Mouse (Mus musculus) retina, adult 2 months (tissue): Measurements from ENCODE around the gene Rflna.

Experiments used
- DNase-seq: peaks from one replicate; pipeline ENCODE4 v3.0.0-alpha.2; 2012; ENCODE audit warnings: low read depth, low spot score

Gene Rflna

GRCm38 (mm10) chr5:125002969-125003872 lies at the start of gene Rflna:
Rflna (plus strand) TSS chr5:125003221.
- DNase-seq, result no peak

- no peak for DNase-seq
These were observed 48.4 kb upstream of the Rflna start for GRCm38 (mm10) chr5:124954404-124955305.

GRCm38 (mm10) chr5:124957491-124957890 lies 45.5 kb upstream of the Rflna start:
- no peak for DNase-seq

- no peak for DNase-seq
These were observed 43.9 kb upstream of the Rflna start for GRCm38 (mm10) chr5:124959099-124959498.

- DNase-seq, result peak; percentile 60
These were observed 42.7 kb upstream of the Rflna start for GRCm38 (mm10) chr5:124960131-124960901.

- DNase-seq, result no peak
These were observed 41.6 kb upstream of the Rflna start for GRCm38 (mm10) chr5:124961433-124961832.

- no peak for DNase-seq
These were observed 40.3 kb upstream of the Rflna start for GRCm38 (mm10) chr5:124962761-124963160.

GRCm38 (mm10) chr5:124963806-124964672 lies 39.0 kb upstream of the Rflna start:
- DNase-seq, result no peak

- DNase-seq, result no peak
These were observed 36.2 kb upstream of the Rflna start for GRCm38 (mm10) chr5:124966622-124967332.

- no peak for DNase-seq
These were observed 33.2 kb upstream of the Rflna start for GRCm38 (mm10) chr5:124969790-124970189.

GRCm38 (mm10) chr5:124986222-124986621 lies 16.8 kb upstream of the Rflna start:
- DNase-seq, result no peak

GRCm38 (mm10) chr5:124986656-124987055 lies 16.4 kb upstream of the Rflna start:
- no peak for DNase-seq

- DNase-seq, result no peak
These were observed 13.3 kb upstream of the Rflna start for GRCm38 (mm10) chr5:124989724-124990123.

- DNase-seq, result no peak
These were observed 10.7 kb upstream of the Rflna start for GRCm38 (mm10) chr5:124992323-124992722.

GRCm38 (mm10) chr5:124992891-124993290 lies 10.1 kb upstream of the Rflna start:
- no peak for DNase-seq

- no peak for DNase-seq
These were observed 6.2 kb upstream of the Rflna start for GRCm38 (mm10) chr5:124996816-124997215.

- DNase-seq, result no peak
These were observed 5.1 kb upstream of the Rflna start for GRCm38 (mm10) chr5:124997913-124998312.

GRCm38 (mm10) chr5:125000756-125001250 lies 2.2 kb upstream of the Rflna start:
- DNase-seq, result no peak

- DNase-seq, result no peak
These were observed 843 bp downstream of the Rflna start for GRCm38 (mm10) chr5:125003873-125004255.
